Mouse (Mus musculus): ENCODE measurements around the gene Esr1. TPM values are rescaled to one million over a fixed set of nuclear protein-coding genes. Genes with fewer than 3 reads are reported as not detected.
A peak's percentile ranks its signal among the peaks of the same experiment; 100 is the strongest.
"Not testable (repeated sequence)": the region's sequence is repeated elsewhere in the genome, so short reads cannot be mapped to it uniquely, and the experiment has no call there.

The Esr1 gene
- polyA plus RNA-seq, 1 experiment, result 2.6 TPM

GRCm38 (mm10) chr10:4618686-4619085 lies 7.3 kb downstream of the Esr1 start:
- DNase-seq (ENCODE audit: extremely low spot score in 1 of 2, low spot score in 1 of 2), result no peak

GRCm38 (mm10) chr10:4619426-4619825 lies 8.0 kb downstream of the Esr1 start:
- DNase-seq (ENCODE audit: extremely low spot score in 1 of 2, low spot score in 1 of 2), result not testable (repeated sequence)

GRCm38 (mm10) chr10:4620596-4621504 lies 9.5 kb downstream of the Esr1 start:
- DNase-seq (ENCODE audit: extremely low spot score in 1 of 2, low spot score in 1 of 2), result no peak

GRCm38 (mm10) chr10:4621505-4621815 lies 10.1 kb downstream of the Esr1 start:
- no peak for DNase-seq (ENCODE audit: extremely low spot score in 1 of 2, low spot score in 1 of 2)

GRCm38 (mm10) chr10:4623319-4623718 lies 11.9 kb downstream of the Esr1 start:
- DNase-seq (ENCODE audit: extremely low spot score in 1 of 2, low spot score in 1 of 2), result no peak

- no peak for DNase-seq (ENCODE audit: extremely low spot score in 1 of 2, low spot score in 1 of 2)
Measured at GRCm38 (mm10) chr10:4624581-4624980, 13.2 kb downstream of the Esr1 start.

- DNase-seq (ENCODE audit: extremely low spot score in 1 of 2, low spot score in 1 of 2), result no peak
Measured at GRCm38 (mm10) chr10:4625300-4625699, 13.9 kb downstream of the Esr1 start.

GRCm38 (mm10) chr10:4626432-4626831 lies 15.0 kb downstream of the Esr1 start:
- no peak for DNase-seq (ENCODE audit: extremely low spot score in 1 of 2, low spot score in 1 of 2)

- DNase-seq (ENCODE audit: extremely low spot score in 1 of 2, low spot score in 1 of 2), result no peak
Measured at GRCm38 (mm10) chr10:4626996-4627395, 15.6 kb downstream of the Esr1 start.

- no peak for DNase-seq (ENCODE audit: extremely low spot score in 1 of 2, low spot score in 1 of 2)
Measured at GRCm38 (mm10) chr10:4627415-4627814, 16.0 kb downstream of the Esr1 start.

GRCm38 (mm10) chr10:4629314-4629713 lies 17.9 kb downstream of the Esr1 start:
- no peak for DNase-seq (ENCODE audit: extremely low spot score in 1 of 2, low spot score in 1 of 2)

- no peak for DNase-seq (ENCODE audit: extremely low spot score in 1 of 2, low spot score in 1 of 2)
Measured at GRCm38 (mm10) chr10:4632211-4632704, 20.9 kb downstream of the Esr1 start.

- DNase-seq (ENCODE audit: extremely low spot score in 1 of 2, low spot score in 1 of 2), result no peak
Measured at GRCm38 (mm10) chr10:4633287-4634030, 22.1 kb downstream of the Esr1 start.

- DNase-seq (ENCODE audit: extremely low spot score in 1 of 2, low spot score in 1 of 2), result no peak
Measured at GRCm38 (mm10) chr10:4635740-4636139, 24.3 kb downstream of the Esr1 start.

- no peak for DNase-seq (ENCODE audit: extremely low spot score in 1 of 2, low spot score in 1 of 2)
Measured at GRCm38 (mm10) chr10:4646074-4646473, 34.7 kb downstream of the Esr1 start.

GRCm38 (mm10) chr10:4646851-4647250 lies 35.5 kb downstream of the Esr1 start:
- DNase-seq (ENCODE audit: extremely low spot score in 1 of 2, low spot score in 1 of 2), result peak in 1 of 2 experiments; percentile 6

GRCm38 (mm10) chr10:4665380-4665779 lies 54.0 kb downstream of the Esr1 start:
- DNase-seq (ENCODE audit: extremely low spot score in 1 of 2, low spot score in 1 of 2), result no peak

GRCm38 (mm10) chr10:4667006-4667405 lies 55.6 kb downstream of the Esr1 start:
- no peak for DNase-seq (ENCODE audit: extremely low spot score in 1 of 2, low spot score in 1 of 2)

- no peak for DNase-seq (ENCODE audit: extremely low spot score in 1 of 2, low spot score in 1 of 2)
Measured at GRCm38 (mm10) chr10:4670053-4670452, 58.7 kb downstream of the Esr1 start.

GRCm38 (mm10) chr10:4671876-4672275 lies 60.5 kb downstream of the Esr1 start:
- no peak for DNase-seq (ENCODE audit: extremely low spot score in 1 of 2, low spot score in 1 of 2)

GRCm38 (mm10) chr10:4673311-4673816 lies 62.0 kb downstream of the Esr1 start:
- DNase-seq (ENCODE audit: extremely low spot score in 1 of 2, low spot score in 1 of 2), result no peak
